Mouse (Mus musculus): ENCODE data around the gene Afmid. TPM values are rescaled to one million over a fixed set of nuclear protein-coding genes. Genes with fewer than 3 reads are reported as not detected.

Gene Afmid
- total and polyA plus RNA-seq, 3 experiments = 5.0 to 7.5 (median 7.3) TPM

DNA sequence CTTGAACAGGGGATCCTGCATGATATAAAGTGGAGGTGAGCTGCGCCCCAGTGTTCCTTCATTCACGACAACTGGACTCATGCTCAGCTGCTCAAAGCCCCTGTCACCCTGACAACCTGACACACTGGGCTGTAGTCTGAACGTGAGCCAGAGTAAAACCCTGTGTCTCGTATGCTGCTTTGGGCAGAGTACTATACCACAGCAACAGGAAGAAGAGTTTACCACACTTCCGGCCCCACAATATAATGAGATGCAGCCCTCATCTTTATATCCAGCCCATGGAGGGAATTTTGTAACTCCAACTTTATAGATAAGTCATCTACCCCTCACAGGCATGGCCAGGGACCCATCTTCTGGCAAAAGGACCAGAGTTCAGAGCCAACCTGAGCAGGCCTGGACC lies 48.6 kb upstream of the Afmid start:
- H3K9me3 ChIP-seq (replicated peaks; ENCODE audit: low read length) = no peaks in the 10 kb centered on the region
- DNase-seq (ENCODE audit: extremely low read depth) = no peak
- H3K36me3 ChIP-seq (replicated peaks in 1 of 2; ENCODE audit: control insufficient read depth in 1 of 2, insufficient read depth in 1 of 2, low read length in 1 of 2) = peaks cover 50 to 67% of the 10 kb centered on the region in 2 experiments
- no peak overlapping the region for H3K9ac ChIP-seq (ENCODE audit: insufficient read depth, low read depth)
- no peak overlapping the region for H3K4me3 ChIP-seq (replicated peaks in 1 of 3; ENCODE audit: low read depth in 2 of 3, low read length in 2 of 3, poor library complexity in 1 of 3)
- in situ Hi-C loops (cut with MboI; ENCODE audit: low pct_ligation_motif_present, low pct_unique_long_range_greater_than_20kb, low sequenced_read_pairs) (no loop called here), dilution Hi-C loops (cut with MboI; ENCODE audit: extremely low pct_ligation_motif_present, extremely low pct_unique_long_range_greater_than_20kb, low sequenced_read_pairs) (no loop called here)
- H3K4me2 ChIP-seq (ENCODE audit: insufficient read depth, low read depth, poor library complexity, severe bottlenecking) = no peak overlapping the region
- H3K27ac ChIP-seq (ENCODE audit: insufficient read depth, low read depth) = no peak overlapping the region
- no peaks in the 10 kb centered on the region for H3K27me3 ChIP-seq (replicated peaks)
- TF ChIP-seq SIN3A (IDR thresholded peaks at IDR 0.05; ENCODE audit: low read length) (no peak), CHD2 (IDR thresholded peaks at IDR 0.05; ENCODE audit: low read length) (no peak), ZC3H11A (IDR thresholded peaks at IDR 0.05; ENCODE audit: low read depth, low read length) (no peak)
- no peaks in the 10 kb centered on the region for H3K79me2 ChIP-seq (replicated peaks; ENCODE audit: control insufficient read depth, extremely low read depth, insufficient read depth, poor library complexity, severe bottlenecking)
- H3K4me1 ChIP-seq (ENCODE audit: control insufficient read depth in 1 of 2, insufficient read depth in 2 of 2) = peaks cover 10 to 65% of the 10 kb centered on the region in 2 experiments

GRCm38 (mm10) chr11:117778031-117778430 lies 47.7 kb upstream of the Afmid start:
- H3K79me2 ChIP-seq (replicated peaks; ENCODE audit: control insufficient read depth, extremely low read depth, insufficient read depth, poor library complexity, severe bottlenecking) = no peaks in the 10 kb centered on the region
- H3K9me3 ChIP-seq (replicated peaks; ENCODE audit: low read length) = no peaks in the 10 kb centered on the region
- no peak overlapping the region for H3K9ac ChIP-seq (ENCODE audit: insufficient read depth, low read depth)
- dilution Hi-C loops (cut with MboI; ENCODE audit: extremely low pct_ligation_motif_present, extremely low pct_unique_long_range_greater_than_20kb, low sequenced_read_pairs) (no loop called here), in situ Hi-C loops (cut with MboI; ENCODE audit: low pct_ligation_motif_present, low pct_unique_long_range_greater_than_20kb, low sequenced_read_pairs) (no loop called here)
- no peak overlapping the region for H3K4me2 ChIP-seq (ENCODE audit: insufficient read depth, low read depth, poor library complexity, severe bottlenecking)
- TF ChIP-seq ZC3H11A (IDR thresholded peaks at IDR 0.05; ENCODE audit: low read depth, low read length) = no peak
- no peak for TF ChIP-seq ELF1 (IDR thresholded peaks at IDR 0.05; ENCODE audit: low read depth, low read length)
- TF ChIP-seq TBP (conservative IDR thresholded peaks at IDR 0.05; ENCODE audit: low read depth, low read length) = no peak
- TF ChIP-seq MAX (IDR thresholded peaks at IDR 0.05; ENCODE audit: low read length) = no peak
- no peak for TF ChIP-seq KAT2A (IDR thresholded peaks at IDR 0.05; ENCODE audit: insufficient replicate concordance, low read length)
- no peak for TF ChIP-seq JUN (IDR thresholded peaks at IDR 0.05; ENCODE audit: insufficient read depth, low read depth, low read length)
- no peak for TF ChIP-seq EP300 (IDR thresholded peaks at IDR 0.05; ENCODE audit: low read length)
- TF ChIP-seq CHD1 (IDR thresholded peaks at IDR 0.05; ENCODE audit: low read depth, low read length) = no peak
- peaks cover 5 to 63% of the 10 kb centered on the region in 2 experiments; a peak in 3 of 4 replicates for H3K4me1 ChIP-seq (ENCODE audit: control insufficient read depth in 1 of 2, insufficient read depth in 2 of 2)
- H3K27me3 ChIP-seq (replicated peaks) = no peaks in the 10 kb centered on the region
- H3K36me3 ChIP-seq (replicated peaks in 1 of 2; ENCODE audit: control insufficient read depth in 1 of 2, insufficient read depth in 1 of 2, low read length in 1 of 2) = peaks cover 43 to 58% of the 10 kb centered on the region in 2 experiments
- no peak overlapping the region for H3K27ac ChIP-seq (ENCODE audit: insufficient read depth, low read depth)
- H3K4me3 ChIP-seq (replicated peaks in 1 of 3; ENCODE audit: low read depth in 2 of 3, low read length in 2 of 3, poor library complexity in 1 of 3) = no peak overlapping the region
- no peak for DNase-seq (ENCODE audit: extremely low read depth)

- peak; percentile 71 for DNase-seq (ENCODE audit: extremely low read depth)
- H3K27ac ChIP-seq (ENCODE audit: insufficient read depth, low read depth) = 0 out of 2 replicates have a peak overlapping the region, but pooled peaks have one; percentile 3
- TF ChIP-seq TBP (conservative IDR thresholded peaks at IDR 0.05; ENCODE audit: low read depth, low read length) = 0 out of 2 replicates have a peak, but pooled peaks have one; percentile 23
- 0 out of 2 replicates have a peak, but pooled peaks have one; percentile 27 for TF ChIP-seq TCF12 (IDR thresholded peaks at IDR 0.05; ENCODE audit: low read depth, low read length)
- no peak for TF ChIP-seq KAT2A (IDR thresholded peaks at IDR 0.05; ENCODE audit: insufficient replicate concordance, low read length)
- 0 out of 2 replicates have a peak, but pooled peaks have one; percentile 5 for TF ChIP-seq MYC (IDR thresholded peaks at IDR 0.05; ENCODE audit: low read depth, low read length)
- H3K9ac ChIP-seq (ENCODE audit: insufficient read depth, low read depth) = peak overlapping the region; percentile 33
- in situ Hi-C loops (cut with MboI; ENCODE audit: low pct_ligation_motif_present, low pct_unique_long_range_greater_than_20kb, low sequenced_read_pairs) = no loop called here
- peak overlapping the region; percentile 75 for H3K4me2 ChIP-seq (ENCODE audit: insufficient read depth, low read depth, poor library complexity, severe bottlenecking)
- peaks cover 35 to 54% of the 10 kb centered on the region in 2 experiments for H3K36me3 ChIP-seq (replicated peaks in 1 of 2; ENCODE audit: control insufficient read depth in 1 of 2, insufficient read depth in 1 of 2, low read length in 1 of 2)
- no peaks in the 10 kb centered on the region for H3K27me3 ChIP-seq (replicated peaks)
- no peaks in the 10 kb centered on the region for H3K79me2 ChIP-seq (replicated peaks; ENCODE audit: control insufficient read depth, extremely low read depth, insufficient read depth, poor library complexity, severe bottlenecking)
- H3K4me3 ChIP-seq (replicated peaks in 1 of 3; ENCODE audit: low read depth in 2 of 3, low read length in 2 of 3, poor library complexity in 1 of 3) = peak overlapping the region; percentile 68 to 94 (median 71)
- H3K4me1 ChIP-seq (ENCODE audit: control insufficient read depth in 1 of 2, insufficient read depth in 2 of 2) = peaks cover 8 to 64% of the 10 kb centered on the region in 2 experiments; a peak in 3 of 4 replicates
- no peaks in the 10 kb centered on the region for H3K9me3 ChIP-seq (replicated peaks; ENCODE audit: low read length)
- dilution Hi-C loops (cut with MboI; ENCODE audit: extremely low pct_ligation_motif_present, extremely low pct_unique_long_range_greater_than_20kb, low sequenced_read_pairs) = no loop called here
These were observed 46.8 kb upstream of the Afmid start for GRCm38 (mm10) chr11:117778851-117779433.
